8 mouse cellular contexts compared by ENCODE assay signal in genomic region chr2:147012141-147012622, GRCm38 (mm10). TPM values are rescaled to one million over a fixed set of nuclear protein-coding genes. Genes with fewer than 3 reads are reported as not detected.
DNase-seq lines count a peak whose midpoint lies in the region; ATAC-seq and TF ChIP-seq lines count a peak whose summit lies in the region.

No protein-coding gene starts in this region.

- ATAC-seq in heart, embryonic 12.5 days (ENCODE audit: insufficient number of reproducible peaks, low FRiP score) = no peak
- no peak for ATAC-seq in embryonic facial prominence, embryonic 13.5 days (ENCODE audit: insufficient number of reproducible peaks, insufficient read depth, low FRiP score, low TSS enrichment, low read depth)
- ATAC-seq in intestine, embryonic 14.5 days (replicated peaks; ENCODE audit: low FRiP score, low TSS enrichment, low read depth) = no peak; the same call in 1 of the 2 replicates
- peak; percentile 29 for ATAC-seq in midbrain, embryonic 15.5 days (replicated peaks)

- H3K4me3 ChIP-seq in heart, embryonic 12.5 days = peak overlapping the region; percentile 74
- H3K4me3 ChIP-seq in E14TG2a.4 (replicated peaks; ENCODE audit: low read length) = peak overlapping the region; percentile 91
- peak overlapping the region; percentile 84 for H3K4me3 ChIP-seq in embryonic facial prominence, embryonic 13.5 days
- H3K4me3 ChIP-seq in intestine, embryonic 14.5 days (ENCODE audit: low read depth, low read length) = peak overlapping the region; percentile 94
- H3K4me3 ChIP-seq in midbrain, embryonic 15.5 days = peak overlapping the region; percentile 100

- no peak for TF ChIP-seq CTCF in E14TG2a.4 (conservative IDR thresholded peaks at IDR 0.05; ENCODE audit: low read length)

- intact Hi-C loops in left cerebral cortex, postnatal 4 days (cut with DNase I) = no loop called here

- 0 out of 2 replicates have a peak, but pooled peaks cover 9% of the 10 kb centered on the region for H3K36me3 ChIP-seq in heart, embryonic 12.5 days
- peaks cover 37% of the 10 kb centered on the region for H3K36me3 ChIP-seq in E14TG2a.4 (ENCODE audit: insufficient read depth, low read length)
- H3K36me3 ChIP-seq in embryonic facial prominence, embryonic 13.5 days = peaks cover 9% of the 10 kb centered on the region; the same call in 1 of the 2 replicates
- H3K36me3 ChIP-seq in intestine, embryonic 14.5 days (ENCODE audit: control insufficient read depth, insufficient read depth, low read length) = no peaks in the 10 kb centered on the region
- no peaks in the 10 kb centered on the region for H3K36me3 ChIP-seq in midbrain, embryonic 15.5 days (replicated peaks)

- peak overlapping the region; percentile 74 for H3K4me2 ChIP-seq in heart, embryonic 12.5 days
- peak overlapping the region; percentile 68 for H3K4me2 ChIP-seq in embryonic facial prominence, embryonic 13.5 days
- H3K4me2 ChIP-seq in intestine, embryonic 14.5 days (ENCODE audit: low read length) = peak overlapping the region; percentile 86
- peak overlapping the region; percentile 55 for H3K4me2 ChIP-seq in midbrain, embryonic 15.5 days

- H3K9me3 ChIP-seq in heart, embryonic 12.5 days (replicated peaks) = no peaks in the 10 kb centered on the region
- peaks cover 48% of the 10 kb centered on the region for H3K9me3 ChIP-seq in E14TG2a.4 (ENCODE audit: low read length)
- H3K9me3 ChIP-seq in embryonic facial prominence, embryonic 13.5 days = no peaks in the 10 kb centered on the region
- no peaks in the 10 kb centered on the region for H3K9me3 ChIP-seq in intestine, embryonic 14.5 days (ENCODE audit: control insufficient read depth, low read length)
- no peaks in the 10 kb centered on the region for H3K9me3 ChIP-seq in midbrain, embryonic 15.5 days

- no peak for DNase-seq in heart, postnatal 4 days
- peak; percentile 63 for DNase-seq in intestine, embryonic 14.5 days (ENCODE audit: low spot score)
- DNase-seq in left cerebral cortex, postnatal 4 days = no peak
- DNase-seq in urinary bladder, postnatal 10 days (ENCODE audit: low spot score) = no peak

- no peaks in the 10 kb centered on the region for H3K27me3 ChIP-seq in heart, embryonic 12.5 days (replicated peaks)
- no peaks in the 10 kb centered on the region for H3K27me3 ChIP-seq in E14TG2a.4 (ENCODE audit: insufficient read depth, low read length)
- no peaks in the 10 kb centered on the region for H3K27me3 ChIP-seq in embryonic facial prominence, embryonic 13.5 days
- H3K27me3 ChIP-seq in intestine, embryonic 14.5 days (replicated peaks; ENCODE audit: control insufficient read depth, insufficient read depth, low read length) = no peaks in the 10 kb centered on the region
- no peaks in the 10 kb centered on the region for H3K27me3 ChIP-seq in midbrain, embryonic 15.5 days (replicated peaks)

- peak overlapping the region; percentile 80 for H3K9ac ChIP-seq in heart, embryonic 12.5 days
- peak overlapping the region; percentile 90 for H3K9ac ChIP-seq in embryonic facial prominence, embryonic 13.5 days
- H3K9ac ChIP-seq in intestine, embryonic 14.5 days (ENCODE audit: low read length) = peak overlapping the region; percentile 95
- peak overlapping the region; percentile 84 for H3K9ac ChIP-seq in midbrain, embryonic 15.5 days

- peak overlapping the region; percentile 99 for H3K27ac ChIP-seq in heart, embryonic 12.5 days (ENCODE audit: poor library complexity, severe bottlenecking)
- peak overlapping the region; percentile 100 for H3K27ac ChIP-seq in embryonic facial prominence, embryonic 13.5 days
- H3K27ac ChIP-seq in intestine, embryonic 14.5 days (ENCODE audit: low read depth) = peak overlapping the region; percentile 99
- H3K27ac ChIP-seq in midbrain, embryonic 15.5 days = peak overlapping the region; percentile 99

- 47% methylated on average over 7 of the region's 7 CpGs for WGBS in heart, embryonic 12.5 days
- 32% methylated on average over 7 of the region's 7 CpGs for WGBS in embryonic facial prominence, embryonic 13.5 days
- WGBS in intestine, embryonic 14.5 days = 36% methylated on average over 7 of the region's 7 CpGs
- WGBS in midbrain, embryonic 15.5 days = 55% methylated on average over 7 of the region's 7 CpGs

- peaks cover 17% of the 10 kb centered on the region for H3K4me1 ChIP-seq in heart, embryonic 12.5 days (replicated peaks)
- peaks cover 39% of the 10 kb centered on the region for H3K4me1 ChIP-seq in E14TG2a.4 (replicated peaks; ENCODE audit: low read depth, low read length)
- peaks cover 14% of the 10 kb centered on the region for H3K4me1 ChIP-seq in embryonic facial prominence, embryonic 13.5 days
- peaks cover 8% of the 10 kb centered on the region; the same call in 1 of the 2 replicates for H3K4me1 ChIP-seq in intestine, embryonic 14.5 days (replicated peaks; ENCODE audit: control insufficient read depth, insufficient read depth, low read length)
- peaks cover 26% of the 10 kb centered on the region for H3K4me1 ChIP-seq in midbrain, embryonic 15.5 days

RNA-seq across cellular contexts. Expression of gene Xrn2, which starts 0.6 kb away (rescaled TPM):
- polyA plus RNA-seq in heart, embryonic 12.5 days (2016; fragmentation: Nextera tagmentation; extraction: Ambion mirVana) = 62.0 and 64.3 TPM in 2 replicates
- total RNA-seq in heart, postnatal 4 days (2021) = 10 to 100 TPM; 49.7 to 56.8 TPM
- polyA plus RNA-seq in embryonic facial prominence, embryonic 13.5 days (2015; fragmentation: Nextera tagmentation; extraction: Ambion mirVana) = 79.4 and 82.3 TPM in 2 replicates
- 96.2 and 108 TPM in 2 replicates for polyA plus RNA-seq in intestine, embryonic 14.5 days (2014; fragmentation: Nextera tagmentation; extraction: Ambion mirVana)
- polyA plus RNA-seq in midbrain, embryonic 15.5 days (2015; fragmentation: Nextera tagmentation; extraction: Ambion mirVana) = 67.4 and 73.3 TPM in 2 replicates
- 10 to 100 TPM; 92.3 to 94.5 TPM for total RNA-seq in left cerebral cortex, postnatal 4 days (2021)
